Mouse (Mus musculus): ENCODE data around the gene Dpp6.

GRCm38 (mm10) chr5:27767948-27768347 lies 950.9 kb downstream of the Dpp6 start:
- TF ChIP-seq CTCF (IDR thresholded peaks at IDR 0.05; ENCODE audit: control insufficient read depth, insufficient read depth, insufficient read length) (no peak), FOSL1 (IDR thresholded peaks at IDR 0.05; ENCODE audit: insufficient read depth, low read length, poor library complexity, severe bottlenecking) (no peak), MAX (IDR thresholded peaks at IDR 0.05) (no peak)

Data from C2C12 (cell line).